Mouse (Mus musculus): ENCODE results near the gene Tdp1. TPM values are rescaled to one million over a fixed set of nuclear protein-coding genes. Genes with fewer than 3 reads are reported as not detected.

Tdp1 gene
- polyA plus RNA-seq, 1 experiment from 2014 or later: 14.2 TPM

GRCm38 (mm10) chr12:99904537-99904936 is 20.2 kb downstream of the Tdp1 start:
- Histone ChIP-seq H3K36me3 (ENCODE audit: insufficient read depth, low read length) (peaks cover 12% of the 10 kb centered on the region; the same call in 1 of the 2 replicates), H3K9ac (replicated peaks; ENCODE audit: low read depth) (no peak overlapping the region), H3K9me3 (ENCODE audit: low read length) (no peaks in the 10 kb centered on the region), H3K27ac (ENCODE audit: low read length) (no peak overlapping the region), H3K27me3 (replicated peaks; ENCODE audit: insufficient read depth, low read length) (no peaks in the 10 kb centered on the region), H3K4me2 (replicated peaks; ENCODE audit: low read depth, low read length) (no peak overlapping the region), H3K4me1 (ENCODE audit: insufficient read depth, low read depth, low read length) (no peaks in the 10 kb centered on the region), H3K4me3 (ENCODE audit: low read depth, low read length) (no peak overlapping the region)
- 93% methylated on average over 5 of the region's 5 CpGs for WGBS
- TF ChIP-seq CTCF (IDR thresholded peaks at IDR 0.05) (no peak), EP300 (IDR thresholded peaks at IDR 0.05) (no peak)
- DNase-seq (ENCODE audit: low spot score): no peak
- ATAC-seq: no peak

- Histone ChIP-seq H3K27ac (ENCODE audit: low read length) (no peak overlapping the region), H3K9me3 (ENCODE audit: low read length) (no peaks in the 10 kb centered on the region), H3K27me3 (replicated peaks; ENCODE audit: insufficient read depth, low read length) (no peaks in the 10 kb centered on the region), H3K4me3 (ENCODE audit: low read depth, low read length) (no peak overlapping the region), H3K9ac (replicated peaks; ENCODE audit: low read depth) (no peak overlapping the region), H3K4me1 (ENCODE audit: insufficient read depth, low read depth, low read length) (no peaks in the 10 kb centered on the region), H3K36me3 (ENCODE audit: insufficient read depth, low read length) (no peaks in the 10 kb centered on the region), H3K4me2 (replicated peaks; ENCODE audit: low read depth, low read length) (no peak overlapping the region)
- ATAC-seq (no peak), DNase-seq (ENCODE audit: low spot score) (no peak)
- TF ChIP-seq EP300 (IDR thresholded peaks at IDR 0.05): no peak
- TF ChIP-seq CTCF (IDR thresholded peaks at IDR 0.05): no peak
- 85% methylated on average over 12 of the region's 12 CpGs for WGBS
Measured at GRCm38 (mm10) chr12:99911466-99911865, 27.1 kb downstream of the Tdp1 start.

GRCm38 (mm10) chr12:99917800-99918427 is 33.6 kb downstream of the Tdp1 start:
- no peak for DNase-seq (ENCODE audit: low spot score)
- Histone ChIP-seq H3K9me3 (ENCODE audit: low read length) (no peaks in the 10 kb centered on the region), H3K9ac (replicated peaks; ENCODE audit: low read depth) (no peak overlapping the region), H3K4me1 (ENCODE audit: insufficient read depth, low read depth, low read length) (no peaks in the 10 kb centered on the region), H3K36me3 (ENCODE audit: insufficient read depth, low read length) (no peaks in the 10 kb centered on the region), H3K27me3 (replicated peaks; ENCODE audit: insufficient read depth, low read length) (no peaks in the 10 kb centered on the region), H3K4me3 (ENCODE audit: low read depth, low read length) (no peak overlapping the region), H3K4me2 (replicated peaks; ENCODE audit: low read depth, low read length) (no peak overlapping the region), H3K27ac (ENCODE audit: low read length) (no peak overlapping the region)
- 76% methylated on average over 15 of the region's 15 CpGs for WGBS
- no peak for ATAC-seq
- TF ChIP-seq EP300 (IDR thresholded peaks at IDR 0.05) (no peak), CTCF (IDR thresholded peaks at IDR 0.05) (no peak)

GRCm38 (mm10) chr12:99919636-99920035 is 35.3 kb downstream of the Tdp1 start:
- no peak overlapping the region for H3K9ac ChIP-seq (replicated peaks; ENCODE audit: low read depth)
- H3K4me3 ChIP-seq (ENCODE audit: low read depth, low read length): no peak overlapping the region
- no peaks in the 10 kb centered on the region for H3K36me3 ChIP-seq (ENCODE audit: insufficient read depth, low read length)
- TF ChIP-seq EP300 (IDR thresholded peaks at IDR 0.05) (no peak), CTCF (IDR thresholded peaks at IDR 0.05) (no peak)
- ATAC-seq (no peak), DNase-seq (ENCODE audit: low spot score) (no peak)
- WGBS: 85% methylated on average over 3 of the region's 3 CpGs
- H3K27ac ChIP-seq (ENCODE audit: low read length): no peak overlapping the region
- H3K9me3 ChIP-seq (ENCODE audit: low read length): no peaks in the 10 kb centered on the region
- no peaks in the 10 kb centered on the region for H3K27me3 ChIP-seq (replicated peaks; ENCODE audit: insufficient read depth, low read length)
- no peaks in the 10 kb centered on the region for H3K4me1 ChIP-seq (ENCODE audit: insufficient read depth, low read depth, low read length)
- no peak overlapping the region for H3K4me2 ChIP-seq (replicated peaks; ENCODE audit: low read depth, low read length)

- H3K4me1 ChIP-seq (ENCODE audit: insufficient read depth, low read depth, low read length): no peaks in the 10 kb centered on the region
- WGBS: 91% methylated on average over 3 of the region's 3 CpGs
- TF ChIP-seq CTCF (IDR thresholded peaks at IDR 0.05) (peak; percentile 65), EP300 (IDR thresholded peaks at IDR 0.05) (no peak)
- no peak for ATAC-seq
- no peaks in the 10 kb centered on the region for H3K36me3 ChIP-seq (ENCODE audit: insufficient read depth, low read length)
- H3K27me3 ChIP-seq (replicated peaks; ENCODE audit: insufficient read depth, low read length): no peaks in the 10 kb centered on the region
- DNase-seq (ENCODE audit: low spot score): no peak
- H3K27ac ChIP-seq (ENCODE audit: low read length): no peak overlapping the region
- H3K9ac ChIP-seq (replicated peaks; ENCODE audit: low read depth): no peak overlapping the region
- H3K9me3 ChIP-seq (ENCODE audit: low read length): no peaks in the 10 kb centered on the region
- H3K4me2 ChIP-seq (replicated peaks; ENCODE audit: low read depth, low read length): no peak overlapping the region
- H3K4me3 ChIP-seq (ENCODE audit: low read depth, low read length): no peak overlapping the region
Measured at GRCm38 (mm10) chr12:99921045-99921444, 36.7 kb downstream of the Tdp1 start.

- Histone ChIP-seq H3K9me3 (ENCODE audit: low read length) (no peaks in the 10 kb centered on the region), H3K27me3 (replicated peaks; ENCODE audit: insufficient read depth, low read length) (no peaks in the 10 kb centered on the region), H3K4me1 (ENCODE audit: insufficient read depth, low read depth, low read length) (no peaks in the 10 kb centered on the region), H3K27ac (ENCODE audit: low read length) (no peak overlapping the region), H3K36me3 (ENCODE audit: insufficient read depth, low read length) (no peaks in the 10 kb centered on the region), H3K9ac (replicated peaks; ENCODE audit: low read depth) (no peak overlapping the region), H3K4me2 (replicated peaks; ENCODE audit: low read depth, low read length) (no peak overlapping the region), H3K4me3 (ENCODE audit: low read depth, low read length) (no peak overlapping the region)
- 64% methylated on average over 5 of the region's 5 CpGs for whole genome bisulfite sequencing
- DNase-seq (ENCODE audit: low spot score) (no peak), ATAC-seq (no peak)
- TF ChIP-seq CTCF (IDR thresholded peaks at IDR 0.05) (no peak), EP300 (IDR thresholded peaks at IDR 0.05) (no peak)
Measured at GRCm38 (mm10) chr12:99923131-99923606, 38.9 kb downstream of the Tdp1 start.
